Mouse (Mus musculus) ES-Bruce4 (cell line): Measurements from ENCODE around the gene Ganab.

Experiments used
- CTCF ChIP-seq: IDR thresholded peaks from one replicate; pipeline ENCODE4 v1.8.1; 2011; ENCODE audit warnings: low read depth, low read length
- EP300 ChIP-seq: IDR thresholded peaks from 2 replicates; pipeline ENCODE4 v1.6.1; 2011; ENCODE audit warnings: low read depth, low read length; ENCODE audit not compliant: insufficient read depth
- POLR2A ChIP-seq: IDR thresholded peaks from one replicate; pipeline ENCODE4 v1.8.1; 2011; ENCODE audit warnings: low read length; ENCODE audit not compliant: insufficient read depth

- TF ChIP-seq CTCF (no peak), EP300 (no peak), POLR2A (no peak)
Measured at GRCm38 (mm10) chr19:8872266-8872840, 25.5 kb upstream of the Ganab start.
